Mouse (Mus musculus): ENCODE data around the gene Cdca7l.

Cdca7l gene

DNA sequence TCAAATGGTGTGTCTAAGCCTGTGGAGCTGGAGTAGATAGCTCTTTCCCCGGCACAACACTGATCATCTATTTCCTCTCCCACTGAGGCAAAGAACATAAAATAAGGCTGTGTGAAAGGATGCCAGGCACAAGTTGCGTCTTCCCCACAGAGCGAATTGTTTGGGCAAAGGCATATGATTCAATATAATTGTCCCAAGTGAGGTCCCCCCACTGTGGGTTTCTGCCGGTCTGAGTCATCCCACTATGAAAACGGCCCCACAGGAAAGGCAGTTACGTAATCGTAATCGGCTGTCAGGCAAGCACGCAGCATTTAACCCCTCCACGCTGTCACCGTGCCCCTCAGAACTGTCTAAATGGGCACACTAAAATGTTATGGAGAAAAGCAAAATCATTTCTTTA is 6.0 kb downstream of the Cdca7l start:
- DNase-seq: no peak

DNA sequence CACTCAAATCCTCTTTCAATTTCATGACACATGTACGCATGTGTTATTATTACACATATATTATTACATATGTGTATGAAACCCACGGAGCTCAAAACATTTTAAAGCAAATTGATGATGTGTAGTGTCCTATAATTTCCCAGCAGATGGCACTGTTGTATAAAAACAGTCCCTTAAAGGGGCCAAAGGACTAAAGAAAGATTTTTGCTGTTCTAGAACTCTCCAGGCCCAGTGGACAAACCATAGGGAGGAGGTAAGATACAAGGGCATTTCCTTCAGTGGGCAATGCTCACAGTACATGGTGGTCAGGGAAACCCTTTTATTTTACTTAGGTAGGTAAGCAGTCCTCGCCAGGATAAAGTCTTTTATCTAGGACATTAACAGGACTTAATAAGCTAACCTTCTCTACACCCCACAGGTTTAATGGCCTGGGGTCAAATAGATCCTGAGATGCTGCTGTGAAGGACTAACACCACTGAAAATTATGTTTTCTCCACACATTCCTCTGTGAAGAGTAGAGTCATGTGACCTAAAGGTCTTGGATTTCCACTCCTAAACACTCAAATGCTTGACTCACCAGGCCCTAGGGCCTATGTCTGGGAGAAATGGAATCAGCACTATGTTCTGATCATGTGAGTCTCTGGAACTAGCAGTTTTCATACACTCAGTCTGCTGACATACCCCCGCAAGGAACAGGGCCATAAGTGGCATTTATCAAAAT is 16.2 kb downstream of the Cdca7l start:
- no peak for DNase-seq

GRCm38 (mm10) chr12:117820859-117821221 is 16.8 kb downstream of the Cdca7l start:
- no peak for DNase-seq

- no peak for DNase-seq
These were observed 17.3 kb downstream of the Cdca7l start for GRCm38 (mm10) chr12:117821394-117821793.

DNA sequence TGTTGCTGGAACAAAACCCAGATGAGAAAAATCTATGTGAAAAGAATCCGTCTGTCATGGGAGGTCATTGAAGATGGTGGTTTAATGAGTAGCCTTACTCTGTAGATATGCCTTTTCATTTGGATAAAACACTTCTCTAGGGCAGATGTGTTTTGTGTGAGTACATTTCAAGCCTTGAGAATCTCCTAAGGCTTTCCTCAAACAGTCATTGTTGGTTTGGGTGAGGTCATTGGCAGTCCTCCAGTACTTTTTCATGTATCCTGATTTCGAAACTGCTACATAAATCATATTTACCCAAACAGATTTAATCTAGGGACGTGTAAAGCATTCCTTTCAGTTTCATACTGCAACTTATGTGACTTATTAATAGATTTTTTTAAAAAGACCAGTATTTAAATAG is 24.3 kb downstream of the Cdca7l start:
- peak; percentile 51 for DNase-seq

- no peak for DNase-seq
These were observed 27.4 kb downstream of the Cdca7l start for GRCm38 (mm10) chr12:117831351-117831961.

- no peak for DNase-seq
These were observed 28.1 kb downstream of the Cdca7l start for GRCm38 (mm10) chr12:117832190-117832589.

- DNase-seq: no peak
These were observed 30.6 kb downstream of the Cdca7l start for GRCm38 (mm10) chr12:117834652-117835051.

GRCm38 (mm10) chr12:117835371-117835770 is 31.3 kb downstream of the Cdca7l start:
- no peak for DNase-seq

DNA sequence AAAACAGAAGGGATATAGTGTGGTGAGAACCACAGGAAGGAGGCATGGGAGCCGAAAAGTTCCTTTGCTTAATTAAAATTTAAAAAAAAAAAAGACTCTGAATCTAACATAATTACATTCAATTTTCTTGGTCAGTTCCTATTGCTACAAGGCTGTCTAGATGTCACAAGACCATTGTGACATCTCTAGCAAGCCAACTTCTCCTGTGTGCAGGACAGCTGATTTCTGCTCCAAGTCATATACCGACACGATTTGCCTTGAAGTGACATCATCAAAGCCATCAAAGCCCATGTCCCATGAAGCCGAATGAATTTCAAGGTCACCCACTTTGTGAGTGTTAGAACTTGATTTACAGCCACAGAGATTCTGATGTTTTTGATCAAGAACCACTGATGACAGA is 33.3 kb downstream of the Cdca7l start:
- DNase-seq: no peak

DNA sequence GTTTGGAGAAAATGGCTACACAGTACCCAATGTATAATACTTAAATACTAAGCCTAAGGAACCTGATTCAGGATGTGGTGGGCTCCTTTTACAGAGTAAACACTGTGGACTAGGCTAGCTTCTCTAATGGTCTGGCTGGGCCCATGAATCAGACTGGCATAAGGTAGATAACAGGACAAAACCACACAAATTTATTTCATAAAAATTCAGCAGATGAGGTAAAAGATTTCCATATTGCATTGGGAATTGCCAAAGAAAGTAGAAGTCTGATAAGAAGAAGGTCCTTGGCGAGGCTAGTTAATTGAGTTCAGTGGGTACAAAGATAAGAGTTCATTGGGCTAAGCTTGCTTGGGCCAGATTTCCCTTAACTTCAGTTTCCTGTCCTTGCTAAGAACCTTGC is 36.6 kb downstream of the Cdca7l start:
- DNase-seq: no peak

- no peak for DNase-seq
These were observed 38.6 kb downstream of the Cdca7l start for GRCm38 (mm10) chr12:117842676-117843075.

DNA sequence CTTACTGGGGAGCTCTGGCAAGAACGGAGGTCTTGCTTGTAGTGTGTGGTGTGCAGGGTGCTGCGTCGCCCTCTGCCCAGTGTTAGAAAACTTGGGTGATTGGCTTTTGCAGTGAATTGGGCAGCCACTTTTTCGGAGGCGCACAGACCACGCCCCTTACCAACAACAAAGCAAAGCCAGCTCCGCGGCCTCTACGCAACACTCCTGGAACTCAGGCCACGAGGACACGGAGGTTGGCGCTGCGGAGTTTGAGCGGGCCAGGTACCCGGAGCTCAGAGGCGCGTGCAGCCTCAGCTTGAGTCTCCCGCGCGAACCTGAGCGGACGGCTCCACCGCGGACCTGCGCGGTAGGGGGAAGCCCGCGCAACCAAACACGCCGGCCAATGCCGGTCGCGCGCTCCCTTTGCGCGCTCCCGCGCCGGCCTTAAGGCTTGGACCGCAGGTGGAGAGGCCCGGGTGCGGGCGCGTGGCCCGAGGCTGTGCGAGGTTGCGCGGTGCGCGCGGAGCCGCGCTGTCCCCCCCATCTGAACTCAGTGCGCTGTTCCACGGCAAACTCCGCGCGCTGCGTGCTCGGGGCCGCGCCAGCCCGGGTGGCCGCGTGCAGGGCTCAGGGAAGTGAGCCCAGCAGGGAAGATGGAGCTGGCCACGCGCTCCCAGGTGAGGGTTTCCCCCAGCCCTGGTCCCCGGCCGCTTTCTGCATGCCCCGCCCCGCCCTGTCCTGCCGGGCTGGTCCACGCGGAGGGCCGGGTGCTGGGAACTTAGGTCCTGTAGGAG is 39.4 kb downstream of the Cdca7l start:
- DNase-seq: peak; percentile 63

DNA sequence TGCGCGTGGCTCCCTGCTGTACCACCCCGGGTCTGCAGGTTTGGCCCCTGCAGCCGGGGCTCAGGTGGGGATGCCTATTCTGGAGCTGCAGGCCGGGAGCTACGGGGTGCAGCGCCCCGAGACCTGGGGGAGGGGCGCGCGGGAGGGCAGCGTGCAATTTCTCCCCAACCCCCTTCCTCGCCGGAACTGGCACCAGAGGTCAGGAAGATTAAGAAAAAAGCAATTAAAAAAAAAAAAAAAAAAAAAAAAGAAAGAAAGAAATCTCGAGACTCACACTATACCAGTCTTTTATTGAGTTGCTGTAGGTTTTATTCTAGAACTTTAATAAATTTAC is 40.0 kb downstream of the Cdca7l start:
- DNase-seq: no peak

DNA sequence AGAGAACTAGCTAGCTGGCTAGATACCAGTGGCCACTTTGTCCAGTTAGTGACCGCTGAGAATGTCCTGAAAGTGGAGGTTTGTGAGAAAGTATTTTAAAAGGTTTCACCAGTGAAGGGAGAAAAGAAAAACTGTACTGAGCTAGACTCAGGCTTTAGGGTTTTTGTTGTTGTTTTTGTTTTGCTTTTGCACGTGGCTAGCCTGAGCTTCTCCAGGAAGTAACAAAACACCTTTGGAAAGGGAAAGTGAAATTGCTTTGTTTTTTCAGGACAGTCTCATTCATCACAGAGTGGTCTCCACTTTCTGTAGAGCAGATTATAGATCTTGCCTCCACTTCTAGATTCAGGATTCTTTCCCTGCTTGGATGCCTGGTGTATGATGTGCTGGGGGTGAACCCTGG is 40.8 kb downstream of the Cdca7l start:
- no peak for DNase-seq

- no peak for DNase-seq
These were observed 44.5 kb downstream of the Cdca7l start for GRCm38 (mm10) chr12:117848621-117849020.

- DNase-seq: no peak
These were observed 46.4 kb downstream of the Cdca7l start for GRCm38 (mm10) chr12:117850472-117850871.

- DNase-seq: peak; percentile 69
These were observed 49.2 kb downstream of the Cdca7l start for GRCm38 (mm10) chr12:117853316-117853715.

- no peak for DNase-seq
These were observed 52.9 kb downstream of the Cdca7l start for GRCm38 (mm10) chr12:117857023-117857422.

DNA sequence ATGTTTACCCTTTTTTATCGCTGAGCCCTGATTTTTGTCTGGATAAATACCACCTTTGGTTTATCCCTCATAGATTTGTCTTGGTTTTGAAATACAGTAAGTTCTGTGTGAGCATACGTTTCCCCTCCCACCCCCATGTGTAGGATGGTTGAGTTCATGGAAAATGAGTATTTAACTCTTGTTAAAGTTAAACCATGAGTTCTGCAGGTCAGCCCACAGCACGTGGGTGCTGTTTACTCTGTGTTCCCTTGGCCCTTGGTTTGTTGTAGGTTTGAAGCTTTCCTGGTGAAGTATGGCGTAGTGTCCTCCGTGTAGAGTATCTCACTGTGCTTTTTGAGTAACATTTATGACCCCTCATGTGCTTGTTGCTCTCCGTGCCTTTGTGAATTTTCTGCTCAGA is 53.8 kb downstream of the Cdca7l start:
- DNase-seq: no peak

DNA sequence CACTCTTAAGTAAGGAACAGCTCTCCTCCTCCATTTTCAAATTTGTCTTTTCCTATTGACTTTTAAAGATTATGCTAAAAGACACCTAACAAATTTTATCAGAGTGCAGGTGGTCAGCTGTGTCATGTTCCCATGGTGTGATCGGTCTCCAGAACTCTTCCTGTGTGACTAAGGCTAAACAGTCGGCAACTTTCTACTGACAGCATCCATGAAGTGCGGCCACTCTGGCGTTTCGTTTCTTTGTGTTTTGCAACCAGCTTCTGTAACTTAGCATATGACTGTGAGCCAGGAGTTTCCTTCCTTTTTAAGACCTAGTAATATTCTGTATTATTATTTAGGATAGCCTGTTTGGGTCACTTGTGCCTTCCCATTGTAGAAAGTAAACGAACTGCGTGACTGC is 56.8 kb downstream of the Cdca7l start:
- no peak for DNase-seq

DNA sequence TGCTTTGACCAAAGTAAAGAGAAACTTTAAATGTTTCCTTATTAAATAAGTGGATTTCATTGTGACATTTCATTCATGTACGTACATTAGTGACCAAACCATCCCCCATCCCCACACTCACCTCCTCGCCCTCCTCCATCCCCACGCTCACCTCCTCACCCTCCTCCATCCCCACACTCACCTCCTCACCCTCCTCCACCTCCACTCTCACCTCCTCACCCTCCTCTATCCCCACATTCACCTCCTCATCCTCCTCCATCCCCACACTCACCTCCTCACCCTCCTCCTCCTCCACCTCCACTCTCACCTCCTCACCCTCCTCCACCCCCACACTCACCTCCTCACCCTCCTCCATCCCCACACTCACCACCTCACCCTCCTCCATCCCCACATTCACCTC is 57.2 kb downstream of the Cdca7l start:
- DNase-seq: no peak

DNA sequence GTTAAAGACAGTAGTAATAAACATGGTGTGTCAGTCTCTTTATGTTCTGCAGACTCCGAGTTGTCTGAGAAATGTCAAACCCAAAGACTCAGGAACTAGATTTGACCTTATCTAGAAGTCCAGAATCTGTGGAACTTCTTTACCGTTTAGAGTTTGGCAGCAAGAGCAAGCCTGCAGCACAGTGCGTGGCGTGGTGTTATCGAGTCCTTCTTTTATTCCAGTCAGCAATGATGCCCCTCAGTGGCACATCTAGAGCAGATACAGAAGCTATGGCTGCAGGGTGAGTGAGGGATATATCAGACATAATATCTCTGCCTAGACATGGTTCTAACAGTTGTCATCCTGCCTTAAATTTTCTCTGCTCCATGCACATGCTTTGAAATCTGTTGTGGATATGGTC is 58.6 kb downstream of the Cdca7l start:
- no peak for DNase-seq
